Comparison of ENCODE assay signal across 9 mouse cellular contexts in genomic region chr15:25811834-25812250, GRCm38 (mm10). TPM values are rescaled to one million over a fixed set of nuclear protein-coding genes. Genes with fewer than 3 reads are reported as not detected.
DNase-seq lines count a peak whose midpoint lies in the region; ATAC-seq and TF ChIP-seq lines count a peak whose summit lies in the region.
"Had no signal": no experiment of that assay in that cellular context is flagged by ENCODE, and none has a peak within 500 bp of the region (broad histone marks: within the 10 kb centered on the region; RNA-seq: fewer than 3 reads in every experiment).

No protein-coding gene starts in this region.

- H3K79me2 ChIP-seq in heart, adult 2 months (replicated peaks; ENCODE audit: control insufficient read depth, insufficient read depth, low read length), result no peaks in the 10 kb centered on the region

- H3K9ac ChIP-seq in heart, adult 2 months (ENCODE audit: low read depth, low read length), result no peak overlapping the region
- no peak overlapping the region for H3K9ac ChIP-seq in neural tube, embryonic 15.5 days (replicated peaks)
- H3K9ac ChIP-seq: embryonic facial prominence, embryonic 12.5 days had no signal

- intact Hi-C loops in heart, adult 2 months (cut with DNase I), result loop anchor here (2.0 to 5.0 kb wide), 3 partner anchors 35 to 149 kb away; no protein-coding TSS in a partner anchor
- intact Hi-C loops in heart, postnatal 25 days (cut with DNase I), result no loop called here
- intact Hi-C loops in gastrocnemius, postnatal 14 days (cut with DNase I; ENCODE audit: low total_unique reads), result loop anchor here (5.0 to 10.0 kb wide), 2 partner anchors 83 to 160 kb away; no protein-coding TSS in a partner anchor

- no peak overlapping the region for H3K4me3 ChIP-seq in heart, adult 2 months
- no peak overlapping the region for H3K4me3 ChIP-seq in neural tube, embryonic 15.5 days (replicated peaks)
- H3K4me3 ChIP-seq: embryonic facial prominence, embryonic 12.5 days had no signal

- DNase-seq in heart, adult 2 months, result peak; percentile 29 to 34
- no peak for DNase-seq in heart, postnatal 25 days (ENCODE audit: low spot score)
- DNase-seq in 416B (ENCODE audit: low read depth), result peak; percentile 22
- DNase-seq in kidney, postnatal 25 days, result peak; percentile 49 to 61
- DNase-seq in gastrocnemius, postnatal 14 days, result no peak
- DNase-seq in right cerebral cortex, postnatal 25 days, result no peak

- no peak for TF ChIP-seq POLR2A in heart, adult 2 months (IDR thresholded peaks at IDR 0.05; ENCODE audit: insufficient read depth, low read depth, low read length)

- no peak for TF ChIP-seq EP300 in heart, adult 2 months (IDR thresholded peaks at IDR 0.05; ENCODE audit: insufficient read depth, low read depth, low read length)

- no peak overlapping the region for H3K4me2 ChIP-seq in neural tube, embryonic 15.5 days
- H3K4me2 ChIP-seq: embryonic facial prominence, embryonic 12.5 days had no signal

- peak; percentile 65 for TF ChIP-seq CTCF in heart, adult 2 months (IDR thresholded peaks at IDR 0.05)

- WGBS in heart, adult 2 months, result 65% methylated on average over 11 of the region's 11 CpGs
- WGBS in neural tube, embryonic 15.5 days, result 92% methylated on average over 11 of the region's 11 CpGs

- H3K36me3 ChIP-seq in heart, adult 2 months (ENCODE audit: control insufficient read depth, insufficient read depth, low read length), result no peaks in the 10 kb centered on the region
- peaks cover 16% of the 10 kb centered on the region for H3K36me3 ChIP-seq in neural tube, embryonic 15.5 days

- no peaks in the 10 kb centered on the region for H3K27me3 ChIP-seq in heart, adult 2 months (ENCODE audit: control insufficient read depth, insufficient read depth, low read length)
- no peaks in the 10 kb centered on the region for H3K27me3 ChIP-seq in neural tube, embryonic 15.5 days (replicated peaks)
- H3K27me3 ChIP-seq: embryonic facial prominence, embryonic 12.5 days had no signal

- H3K27ac ChIP-seq in heart, adult 2 months, result no peak overlapping the region
- no peak overlapping the region for H3K27ac ChIP-seq in neural tube, embryonic 15.5 days (replicated peaks)
- H3K27ac ChIP-seq: embryonic facial prominence, embryonic 12.5 days had no signal

- H3K4me1 ChIP-seq in heart, adult 2 months (ENCODE audit: control insufficient read depth, insufficient read depth, low read length), result no peaks in the 10 kb centered on the region
- H3K4me1 ChIP-seq in neural tube, embryonic 15.5 days, result no peaks in the 10 kb centered on the region

- peak; percentile 71 for ATAC-seq in common myeloid progenitor, adult 5-6 weeks (replicated peaks; ENCODE audit: low read depth, poor library complexity, severe bottlenecking)
- ATAC-seq in neural tube, embryonic 15.5 days (ENCODE audit: low FRiP score), result no peak

- H3K9me3 ChIP-seq in neural tube, embryonic 15.5 days (replicated peaks), result no peaks in the 10 kb centered on the region
- H3K9me3 ChIP-seq: embryonic facial prominence, embryonic 12.5 days had no signal

RNA-seq across cellular contexts. Expression of gene Retreg1, which starts 31.1 kb away (rescaled TPM):
- 100 to 1,000 TPM; 248 to 328 TPM for total RNA-seq in heart, adult 2 months (2021)
- polyA plus RNA-seq in heart, adult 2 months (2012; rRNA removed), result 41.0 and 59.1 TPM in 2 replicates
- 100 to 1,000 TPM; 206 to 227 TPM for total RNA-seq in heart, postnatal 25 days (2021)
- 77.9 and 95.7 TPM in 2 replicates for total RNA-seq in common myeloid progenitor, adult 5-6 weeks (2017)
- polyA plus RNA-seq in neural tube, embryonic 15.5 days (2015; fragmentation: Nextera tagmentation; extraction: Ambion mirVana), result 15.8 and 16.2 TPM in 2 replicates
- total RNA-seq in gastrocnemius, postnatal 14 days (2021), result 100 to 1,000 TPM in 1 of 2 experiments, 10 to 100 TPM in 1; 90.8 to 157 TPM

Comparison
In these comparisons a context has a peak if more than half of its experiments do, and no peak if none do; other contexts are left out.
1. DNase-seq: peak in heart, adult 2 months (2 of 2), 416B (single experiment) and kidney, postnatal 25 days (2 of 2); none in heart, postnatal 25 days (single experiment), gastrocnemius, postnatal 14 days (single experiment) and right cerebral cortex, postnatal 25 days (single experiment).